8 mouse cellular contexts compared by ENCODE assay signal in the genomic region with DNA sequence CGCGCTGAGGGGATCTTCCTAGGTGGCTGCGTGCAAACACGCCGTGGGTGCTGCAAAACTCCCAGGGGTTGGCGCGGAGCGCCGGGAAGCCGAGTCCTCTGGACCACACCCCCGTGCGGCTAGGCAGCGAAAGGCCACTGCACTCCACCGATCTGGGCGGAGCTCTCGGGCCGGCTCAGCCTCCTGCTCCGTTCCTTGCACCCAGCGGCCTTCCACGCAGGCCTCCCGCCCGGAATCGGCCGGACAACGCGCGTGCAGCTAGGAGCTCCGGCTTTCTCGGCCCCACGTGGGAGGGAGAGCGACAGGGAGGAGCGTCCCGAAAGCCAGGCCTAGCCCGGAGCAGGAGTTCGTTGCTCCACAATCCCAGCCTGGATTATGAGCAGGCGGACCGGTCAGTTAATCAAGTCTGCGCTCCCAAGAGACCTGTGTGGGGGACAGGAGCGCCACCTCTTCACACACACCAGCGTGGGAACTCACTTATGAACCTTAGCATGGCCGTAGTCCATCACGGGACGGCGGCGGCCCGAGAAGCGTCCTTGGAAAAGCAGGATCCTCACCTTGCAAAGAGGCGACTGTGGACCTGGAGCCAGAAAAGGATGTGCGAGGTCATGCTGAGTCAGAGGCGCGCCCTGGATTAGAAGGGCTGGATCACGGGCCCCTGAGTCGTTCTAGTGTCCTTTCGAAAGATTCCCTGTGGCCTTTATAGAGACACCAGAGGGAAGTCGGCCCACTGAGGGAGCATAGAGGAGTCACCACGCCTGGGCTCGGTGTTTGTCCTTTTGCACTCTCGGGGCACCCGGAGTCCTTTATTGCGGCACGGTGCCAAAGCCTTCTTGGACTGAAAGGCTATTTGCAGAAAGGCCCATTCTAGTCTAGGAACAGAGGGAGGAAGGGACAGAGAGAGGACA. TPM values are rescaled to one million over a fixed set of nuclear protein-coding genes. Genes with fewer than 3 reads are reported as not detected.
A peak's percentile ranks its signal among the peaks of the same experiment; 100 is the strongest.
DNase-seq lines count a peak whose midpoint lies in the region; ATAC-seq and TF ChIP-seq lines count a peak whose summit lies in the region.

Gene Slc22a4 (minus strand): TSS at position 47 of the 908 bp plus-strand sequence.

- in situ Hi-C loops in ES-E14 (cut with MboI; ENCODE audit: low sequenced_read_pairs in 2 of 2, unreplicated experiment in 2 of 2): no loop called here

- peak; percentile 16 for DNase-seq in ES-E14 (ENCODE audit: low read depth, low spot score)
- DNase-seq in kidney, postnatal 36 days: peak; percentile 94 to 95
- DNase-seq in neural tube, embryonic 11.5 days (ENCODE audit: low spot score): peak; percentile 79

- H3K36me3 ChIP-seq in ES-E14 (ENCODE audit: control insufficient read depth, insufficient read depth, low read length, poor library complexity, severe bottlenecking): no peaks in the 10 kb centered on the region
- H3K36me3 ChIP-seq in forebrain, embryonic 12.5 days (replicated peaks): no peaks in the 10 kb centered on the region
- no peaks in the 10 kb centered on the region for H3K36me3 ChIP-seq in heart, embryonic 16.5 days (ENCODE audit: control insufficient read depth, insufficient read depth)
- H3K36me3 ChIP-seq in liver, embryonic 16.5 days (ENCODE audit: control insufficient read depth, insufficient read depth): peaks cover 5% of the 10 kb centered on the region
- H3K36me3 ChIP-seq in neural tube, embryonic 11.5 days (ENCODE audit: control insufficient read depth, insufficient read depth, low read length): no peaks in the 10 kb centered on the region
- no peaks in the 10 kb centered on the region for H3K36me3 ChIP-seq in stomach, embryonic 16.5 days (ENCODE audit: control insufficient read depth, insufficient read depth, low read length)

- H3K4me2 ChIP-seq in forebrain, embryonic 12.5 days: peak within 1 kb of the TSS; percentile 92
- peak within 1 kb of the TSS; percentile 80 for H3K4me2 ChIP-seq in heart, embryonic 16.5 days (ENCODE audit: low read depth, low read length)
- H3K4me2 ChIP-seq in liver, embryonic 16.5 days (ENCODE audit: low read depth, low read length): peak within 1 kb of the TSS; percentile 83
- H3K4me2 ChIP-seq in neural tube, embryonic 11.5 days (ENCODE audit: low read depth): peak within 1 kb of the TSS; percentile 96
- H3K4me2 ChIP-seq in stomach, embryonic 16.5 days (ENCODE audit: low read depth, low read length): peak within 1 kb of the TSS; percentile 98

- H3K4me3 ChIP-seq in ES-E14 (ENCODE audit: insufficient read depth in 1 of 2, low read depth in 1 of 2, low read length in 2 of 2, poor library complexity in 1 of 2, severe bottlenecking in 1 of 2): peak within 1 kb of the TSS; percentile 45 to 57
- H3K4me3 ChIP-seq in forebrain, embryonic 12.5 days (replicated peaks): peak within 1 kb of the TSS; percentile 54
- H3K4me3 ChIP-seq in heart, embryonic 16.5 days (ENCODE audit: low read length): peak within 1 kb of the TSS; percentile 56
- H3K4me3 ChIP-seq in liver, embryonic 16.5 days (ENCODE audit: low read depth, low read length): peak within 1 kb of the TSS; percentile 88
- peak within 1 kb of the TSS; percentile 48 for H3K4me3 ChIP-seq in neural tube, embryonic 11.5 days (ENCODE audit: low read depth, low read length)
- H3K4me3 ChIP-seq in stomach, embryonic 16.5 days (replicated peaks; ENCODE audit: low read length): peak within 1 kb of the TSS; percentile 58

- no peaks in the 10 kb centered on the region for H3K4me1 ChIP-seq in ES-E14 (ENCODE audit: control insufficient read depth in 2 of 2, insufficient read depth in 2 of 2, low read length in 2 of 2, poor library complexity in 1 of 2)
- H3K4me1 ChIP-seq in forebrain, embryonic 12.5 days: peaks cover 13% of the 10 kb centered on the region
- peaks cover 14% of the 10 kb centered on the region for H3K4me1 ChIP-seq in heart, embryonic 16.5 days (ENCODE audit: control insufficient read depth, insufficient read depth, low read length)
- H3K4me1 ChIP-seq in liver, embryonic 16.5 days (ENCODE audit: control insufficient read depth, low read depth, low read length): peaks cover 39% of the 10 kb centered on the region
- H3K4me1 ChIP-seq in neural tube, embryonic 11.5 days (ENCODE audit: control insufficient read depth, insufficient read depth, low read length): no peaks in the 10 kb centered on the region
- H3K4me1 ChIP-seq in stomach, embryonic 16.5 days (ENCODE audit: control insufficient read depth, insufficient read depth, low read length): peaks cover 16% of the 10 kb centered on the region; the same call in 1 of the 2 replicates

- no peak within 1 kb of the TSS for H3K27ac ChIP-seq in ES-E14 (ENCODE audit: insufficient read depth, low read depth, low read length, poor library complexity, severe bottlenecking)
- no peak within 1 kb of the TSS for H3K27ac ChIP-seq in forebrain, embryonic 12.5 days
- peak within 1 kb of the TSS; percentile 32; the same call in 1 of the 2 replicates for H3K27ac ChIP-seq in heart, embryonic 16.5 days (ENCODE audit: low read length)
- peak within 1 kb of the TSS; percentile 97 for H3K27ac ChIP-seq in liver, embryonic 16.5 days (ENCODE audit: low read length)
- no peak within 1 kb of the TSS for H3K27ac ChIP-seq in neural tube, embryonic 11.5 days (ENCODE audit: low read depth, low read length)
- H3K27ac ChIP-seq in stomach, embryonic 16.5 days (ENCODE audit: low read length): no peak within 1 kb of the TSS

- H3K9ac ChIP-seq in ES-E14 (ENCODE audit: insufficient read depth, low read depth, low read length, poor library complexity, severe bottlenecking): peak within 1 kb of the TSS; percentile 39
- peak within 1 kb of the TSS; percentile 67 for H3K9ac ChIP-seq in forebrain, embryonic 12.5 days
- peak within 1 kb of the TSS; percentile 72 for H3K9ac ChIP-seq in heart, embryonic 16.5 days (ENCODE audit: low read length)
- H3K9ac ChIP-seq in liver, embryonic 16.5 days (ENCODE audit: low read depth, low read length): peak within 1 kb of the TSS; percentile 91
- peak within 1 kb of the TSS; percentile 69 for H3K9ac ChIP-seq in neural tube, embryonic 11.5 days (ENCODE audit: low read length)
- peak within 1 kb of the TSS; percentile 82 for H3K9ac ChIP-seq in stomach, embryonic 16.5 days (ENCODE audit: low read length)

- 1% methylated on average over 60 of the region's 61 CpGs for WGBS in forebrain, embryonic 12.5 days
- WGBS in heart, embryonic 16.5 days: 3% methylated on average over 61 of the region's 61 CpGs
- 3% methylated on average over 61 of the region's 61 CpGs for WGBS in liver, embryonic 16.5 days (ENCODE audit: insufficient replicate concordance)
- WGBS in neural tube, embryonic 11.5 days: 2% methylated on average over 60 of the region's 61 CpGs
- WGBS in stomach, embryonic 16.5 days: 5% methylated on average over 61 of the region's 61 CpGs

- no peaks in the 10 kb centered on the region for H3K9me3 ChIP-seq in ES-E14 (ENCODE audit: control insufficient read depth, insufficient read depth, low read depth, low read length)
- no peaks in the 10 kb centered on the region for H3K9me3 ChIP-seq in forebrain, embryonic 12.5 days
- H3K9me3 ChIP-seq in heart, embryonic 16.5 days (replicated peaks; ENCODE audit: control insufficient read depth, low read length): no peaks in the 10 kb centered on the region
- H3K9me3 ChIP-seq in liver, embryonic 16.5 days (replicated peaks; ENCODE audit: control insufficient read depth, low read length): no peaks in the 10 kb centered on the region
- no peaks in the 10 kb centered on the region for H3K9me3 ChIP-seq in neural tube, embryonic 11.5 days (ENCODE audit: control insufficient read depth, low read length)
- H3K9me3 ChIP-seq in stomach, embryonic 16.5 days (replicated peaks; ENCODE audit: control insufficient read depth, low read length): no peaks in the 10 kb centered on the region

- peak; percentile 81 for ATAC-seq in cerebellum, adult (ENCODE audit: insufficient number of reproducible peaks, low FRiP score, low TSS enrichment)
- peak; percentile 68 for ATAC-seq in forebrain, embryonic 12.5 days (ENCODE audit: low FRiP score)
- ATAC-seq in heart, embryonic 16.5 days (replicated peaks; ENCODE audit: extremely low read depth, insufficient read depth, low FRiP score): peak; percentile 89
- peak; percentile 85 for ATAC-seq in liver, embryonic 16.5 days (ENCODE audit: low read depth)
- peak; percentile 41 for ATAC-seq in neural tube, embryonic 11.5 days (ENCODE audit: insufficient read depth, low FRiP score, low TSS enrichment)
- ATAC-seq in stomach, embryonic 16.5 days (ENCODE audit: insufficient read depth, low FRiP score): peak; percentile 90

- H3K27me3 ChIP-seq in forebrain, embryonic 12.5 days: peaks cover 51% of the 10 kb centered on the region
- peaks cover 17% of the 10 kb centered on the region for H3K27me3 ChIP-seq in heart, embryonic 16.5 days (ENCODE audit: control insufficient read depth, insufficient read depth, low read length)
- H3K27me3 ChIP-seq in liver, embryonic 16.5 days (ENCODE audit: control insufficient read depth, insufficient read depth, low read depth, low read length): peaks cover 2% of the 10 kb centered on the region; the same call in 1 of the 2 replicates
- H3K27me3 ChIP-seq in neural tube, embryonic 11.5 days (ENCODE audit: control insufficient read depth, insufficient read depth, low read length): peaks cover 15% of the 10 kb centered on the region; the same call in 1 of the 2 replicates
- peaks cover 3% of the 10 kb centered on the region; the same call in 1 of the 2 replicates for H3K27me3 ChIP-seq in stomach, embryonic 16.5 days (ENCODE audit: control insufficient read depth, insufficient read depth, low read length)

TF ChIP-seq in ES-E14, 5 proteins besides CTCF, POLR2A, EP300 and RAD21:
- TF ChIP-seq MAFK (IDR thresholded peaks at IDR 0.05; ENCODE audit: insufficient read depth, low read depth, low read length) (peak; percentile 45; the same call in 1 of the 2 replicates), HCFC1 (IDR thresholded peaks at IDR 0.05; ENCODE audit: borderline replicate concordance, insufficient read depth, low read length) (no peak), CHD2 (IDR thresholded peaks at IDR 0.05; ENCODE audit: low read depth, low read length) (no peak), ZC3H11A (IDR thresholded peaks at IDR 0.05; ENCODE audit: borderline replicate concordance, low read depth, low read length) (no peak)

RNA-seq across cellular contexts. Expression of gene Slc22a4, which starts in this region (rescaled TPM):
- total RNA-seq in ES-E14 (2012; rRNA removed): 0.27 TPM in 1 of 2 replicates, not detected in the other
- 0.92 and 1.6 TPM in 2 replicates for polyA plus RNA-seq in forebrain, embryonic 12.5 days (2016; fragmentation: Nextera tagmentation; extraction: Ambion mirVana)
- polyA plus RNA-seq in heart, embryonic 16.5 days (2015; fragmentation: Nextera tagmentation; extraction: Ambion mirVana): 1.1 and 1.2 TPM in 2 replicates
- polyA plus RNA-seq in liver, embryonic 16.5 days (2015; fragmentation: Nextera tagmentation; extraction: Ambion mirVana): 34.8 and 39.3 TPM in 2 replicates
- 0.72 and 1.2 TPM in 2 replicates for polyA plus RNA-seq in neural tube, embryonic 11.5 days (2014; fragmentation: Nextera tagmentation; extraction: Ambion mirVana)
- 2.7 and 2.9 TPM in 2 replicates for polyA plus RNA-seq in stomach, embryonic 16.5 days (2015; fragmentation: Nextera tagmentation; extraction: Ambion mirVana)

Comparison
In these comparisons a context has a peak if more than half of its experiments do, and no peak if none do; other contexts are left out.
1. Peak in DNase-seq, H3K4me3 ChIP-seq and H3K9ac ChIP-seq in ES-E14; RNA of the gene not detected or under 1 TPM.
2. DNase-seq: peak in every context shown above with its lines; median percentile 94 in kidney, postnatal 36 days; 79 in neural tube, embryonic 11.5 days; 16 in ES-E14.
3. H3K27ac ChIP-seq: peak in heart, embryonic 16.5 days (single experiment) and liver, embryonic 16.5 days (single experiment); none in ES-E14 (single experiment), forebrain, embryonic 12.5 days (single experiment), neural tube, embryonic 11.5 days (single experiment) and stomach, embryonic 16.5 days (single experiment).
4. H3K9ac ChIP-seq: peak in every context shown above with its lines; median percentile 91 in liver, embryonic 16.5 days; 82 in stomach, embryonic 16.5 days; 72 in heart, embryonic 16.5 days; 69 in neural tube, embryonic 11.5 days; 67 in forebrain, embryonic 12.5 days; 39 in ES-E14.
5. Peak in every context shown above with its lines, with median percentiles within 50 percentile points of each other: H3K4me3 ChIP-seq, ATAC-seq and H3K4me2 ChIP-seq.